Mouse (Mus musculus) CD4-positive naive resting alpha-beta T cell, adult 57 days (primary cell): ENCODE data around the gene Olfr787. TPM values are rescaled to one million over a fixed set of nuclear protein-coding genes. Genes with fewer than 3 reads are reported as not detected.

Experiments
- total RNA-seq: library from RNA; stranded (reverse); gene quantifications from one replicate; pipeline ENCODE4 v1.2.4, GENCODE M21; 2023

Olfr787 gene
- not detected for total RNA-seq

GRCm38 (mm10) chr10:129461562-129461961 lies at the start of gene Olfr787:
Olfr787 (plus strand) TSS chr10:129461862.

GRCm38 (mm10) chr10:129427006-129427405 lies 34.7 kb upstream of the Olfr787 start, which contains the start of gene Olfr786:
Olfr786 (plus strand) TSS chr10:129427306.

GRCm38 (mm10) chr10:129470698-129471097 lies 9.0 kb downstream of the Olfr787 start, which contains the start of gene Olfr788:
Olfr788 (plus strand) TSS chr10:129470998.

GRCm38 (mm10) chr10:129484452-129484851 lies 22.8 kb downstream of the Olfr787 start, which contains the start of gene Olfr789:
Olfr789 (plus strand) TSS chr10:129484752.

GRCm38 (mm10) chr10:129498192-129498591 lies 36.5 kb downstream of the Olfr787 start, which contains the start of gene Olfr790:
Olfr790 (plus strand) TSS chr10:129498492.

Other genes starting within 250 kb of the Olfr787 start
- not detected for gene Olfr774, start 225.7 kb upstream of the Olfr787 start, total RNA-seq
- not detected for gene Olfr775, start 213.4 kb upstream of the Olfr787 start, total RNA-seq
- not detected for gene Olfr776, start 202.7 kb upstream of the Olfr787 start, total RNA-seq
- not detected for gene Olfr777, start 190.4 kb upstream of the Olfr787 start, total RNA-seq
- not detected for gene Olfr780, start 143.7 kb upstream of the Olfr787 start, total RNA-seq
- not detected for gene Olfr781, start 133.0 kb upstream of the Olfr787 start, total RNA-seq
- not detected for gene Olfr782, start 113.0 kb upstream of the Olfr787 start, total RNA-seq
- 0.30 TPM for gene Olfr784, start 77.8 kb upstream of the Olfr787 start, total RNA-seq
- gene Olfr785, start 56.4 kb upstream of the Olfr787 start, total RNA-seq = not detected
- gene Olfr786, start 34.6 kb upstream of the Olfr787 start, total RNA-seq = not detected
- gene Olfr788, start 9.1 kb downstream of the Olfr787 start, total RNA-seq = not detected
- not detected for gene Olfr789, start 22.9 kb downstream of the Olfr787 start, total RNA-seq
- not detected for gene Olfr790, start 36.6 kb downstream of the Olfr787 start, total RNA-seq
- gene Olfr791, start 59.9 kb downstream of the Olfr787 start, total RNA-seq = not detected
- not detected for gene Olfr792, start 77.3 kb downstream of the Olfr787 start, total RNA-seq
- not detected for gene Olfr794, start 105.8 kb downstream of the Olfr787 start, total RNA-seq
- not detected for gene Olfr796, start 150.7 kb downstream of the Olfr787 start, total RNA-seq
- gene Olfr798, start 166.1 kb downstream of the Olfr787 start, total RNA-seq = not detected
- not detected for gene Olfr799, start 175.6 kb downstream of the Olfr787 start, total RNA-seq
- not detected for gene Olfr800, start 195.8 kb downstream of the Olfr787 start, total RNA-seq
- not detected for gene Olfr801, start 212.0 kb downstream of the Olfr787 start, total RNA-seq
- not detected for gene Olfr802, start 226.3 kb downstream of the Olfr787 start, total RNA-seq
- gene Olfr803, start 232.4 kb downstream of the Olfr787 start, total RNA-seq = not detected
- not detected for gene Olfr804, start 241.3 kb downstream of the Olfr787 start, total RNA-seq